Mouse (Mus musculus) heart, adult 2 months (tissue): ENCODE measurements around the gene Ldb3. TPM values are rescaled to one million over a fixed set of nuclear protein-coding genes. Genes with fewer than 3 reads are reported as not detected.

Experiments
- DNase-seq, 2 experiments: peaks; one replicate each; pipeline ENCODE4 v3.0.0; 2021
- H3K27ac ChIP-seq: fragments of 200-600 bp; 2 replicates; pipeline ENCODE4 v1.8.1; 2022
- H3K27me3 ChIP-seq: fragments of 200-500 bp; 2 replicates; pipeline ENCODE4 v1.6.1; 2012; ENCODE audit warnings: mild to moderate bottlenecking, low read length, inconsistent platforms, mixed read lengths; ENCODE audit not compliant: control insufficient read depth, insufficient read depth
- H3K36me3 ChIP-seq: fragments of 200-500 bp; 2 replicates; pipeline ENCODE4 v1.6.1; 2012; ENCODE audit warnings: low read length, inconsistent platforms; ENCODE audit not compliant: control insufficient read depth, insufficient read depth
- H3K4me1 ChIP-seq: fragments of 200-500 bp; 2 replicates; pipeline ENCODE4 v1.6.1; 2011; ENCODE audit warnings: low read length; ENCODE audit not compliant: control insufficient read depth, insufficient read depth
- H3K4me3 ChIP-seq: fragments of 200-600 bp; 2 replicates; pipeline ENCODE4 v1.8.1; 2022
- H3K79me2 ChIP-seq: fragments of 200-500 bp; replicated peaks from 2 replicates; pipeline ENCODE4 v1.6.1; 2012; ENCODE audit warnings: mild to moderate bottlenecking, inconsistent platforms, low read length, moderate library complexity, mixed read lengths; ENCODE audit not compliant: control insufficient read depth, insufficient read depth
- H3K9ac ChIP-seq: fragments of 200-500 bp; 2 replicates; pipeline ENCODE4 v1.6.1; 2012; ENCODE audit warnings: low read depth, mild to moderate bottlenecking, control low read depth, inconsistent platforms, low read length, mixed read lengths
- CTCF ChIP-seq: fragments of 200-600 bp; IDR thresholded peaks from 2 replicates; pipeline ENCODE4 v1.8.1; 2022; ENCODE audit warnings: antibody characterized with exemption, mild to moderate bottlenecking, moderate library complexity
- EP300 ChIP-seq: fragments of 200-500 bp; IDR thresholded peaks from 2 replicates; pipeline ENCODE4 v1.6.1; 2011; ENCODE audit warnings: low read depth, low read length, control low read depth; ENCODE audit not compliant: insufficient read depth
- POLR2A ChIP-seq: fragments of 200-500 bp; IDR thresholded peaks from 2 replicates; pipeline ENCODE4 v1.6.1; 2011; ENCODE audit warnings: mild to moderate bottlenecking, low read depth, low read length, control low read depth; ENCODE audit not compliant: insufficient read depth
- WGBS: fragments of 180-500 bp; shearing (Covaris S2); methylation state at CpG from one replicate; pipeline ENCODE4 v1.1.7; 2018; 5-methylcytosine and 5-hydroxymethylcytosine counted together
- intact Hi-C: fragments of 180-260 bp; cut with DNase I; formaldehyde crosslinking; loops from one replicate; pipeline ENCODE4 v1.15.1; 2025
- polyA plus RNA-seq: library from polyadenylated mRNA; depleted of rRNA; stranded (reverse); fragments of >200 nt; gene quantifications from 2 replicates; pipeline ENCODE4 v1.2.3, GENCODE M21; 2012
- total RNA-seq, 2 experiments: library from RNA; stranded (reverse); gene quantifications; 2 replicates each; pipeline ENCODE4 v1.2.3; 2021

The Ldb3 gene
- total and polyA plus RNA-seq, 3 experiments: 940 to 1,138 (median 1,084) TPM

GRCm38 (mm10) chr14:34499664-34500063 lies 88.8 kb downstream of the Ldb3 start:
- Histone ChIP-seq H3K4me1 (peaks cover 9% of the 10 kb centered on the region), H3K27ac (peak overlapping the region; percentile 7; the same call in 1 of the 2 replicates)

GRCm38 (mm10) chr14:34497346-34497745 lies 91.1 kb downstream of the Ldb3 start:
- Histone ChIP-seq H3K27ac (no peak overlapping the region; the same call in 1 of the 2 replicates), H3K4me1 (peaks cover 7% of the 10 kb centered on the region), H3K27me3 (peaks cover 4% of the 10 kb centered on the region; the same call in 1 of the 2 replicates), H3K9ac (no peak overlapping the region), H3K36me3 (peaks cover 18% of the 10 kb centered on the region), H3K79me2 (no peaks in the 10 kb centered on the region; the same call in 1 of the 2 replicates), H3K4me3 (no peak overlapping the region)
- no peak for DNase-seq
- 37% methylated on average over 3 of the region's 3 CpGs for WGBS
- intact Hi-C loops: no loop called here
- TF ChIP-seq EP300: no peak
- TF ChIP-seq CTCF: no peak
- TF ChIP-seq POLR2A: no peak

More at GRCm38 (mm10) chr14:34499664-34500063, 88.8 kb downstream of the Ldb3 start:
- H3K9ac ChIP-seq: peak overlapping the region; percentile 40
- DNase-seq: no peak
- H3K4me3 ChIP-seq: no peak overlapping the region
- TF ChIP-seq CTCF: no peak
- TF ChIP-seq EP300: no peak
- no peak for TF ChIP-seq POLR2A
- intact Hi-C loops: loop anchor here (5.0 kb wide), 1 partner anchor 37 kb away; no protein-coding TSS in a partner anchor
- no peaks in the 10 kb centered on the region for H3K79me2 ChIP-seq
- H3K27me3 ChIP-seq: peaks cover 2% of the 10 kb centered on the region; the same call in 1 of the 2 replicates
- 44% methylated on average over 4 of the region's 4 CpGs for WGBS
- H3K36me3 ChIP-seq: peaks cover 24% of the 10 kb centered on the region

- H3K27me3 ChIP-seq: 0 out of 2 replicates have a peak, but pooled peaks cover 2% of the 10 kb centered on the region
- no peaks in the 10 kb centered on the region; the same call in 1 of the 2 replicates for H3K79me2 ChIP-seq
- TF ChIP-seq EP300 (no peak), CTCF (no peak), POLR2A (no peak)
- H3K4me3 ChIP-seq: no peak overlapping the region
- intact Hi-C loops: no loop called here
- H3K36me3 ChIP-seq: peaks cover 26% of the 10 kb centered on the region
- H3K9ac ChIP-seq: no peak overlapping the region; the same call in 1 of the 2 replicates
- no peak overlapping the region for H3K27ac ChIP-seq
- peaks cover 8% of the 10 kb centered on the region for H3K4me1 ChIP-seq
- DNase-seq: no peak
- WGBS: 63% methylated on average over 3 of the region's 3 CpGs
Measured at GRCm38 (mm10) chr14:34493682-34494081, 94.8 kb downstream of the Ldb3 start.

GRCm38 (mm10) chr14:34492688-34493087 lies 95.8 kb downstream of the Ldb3 start:
- intact Hi-C loops: no loop called here
- H3K79me2 ChIP-seq: no peaks in the 10 kb centered on the region; the same call in 1 of the 2 replicates
- H3K4me1 ChIP-seq: peaks cover 10% of the 10 kb centered on the region
- 0 out of 2 replicates have a peak, but pooled peaks cover 2% of the 10 kb centered on the region for H3K27me3 ChIP-seq
- no peak overlapping the region for H3K9ac ChIP-seq
- no peak for DNase-seq
- 51% methylated on average over 2 of the region's 2 CpGs for WGBS
- no peak overlapping the region for H3K27ac ChIP-seq
- no peak overlapping the region for H3K4me3 ChIP-seq
- TF ChIP-seq CTCF (no peak), EP300 (no peak), POLR2A (no peak)
- peaks cover 30% of the 10 kb centered on the region for H3K36me3 ChIP-seq

- TF ChIP-seq CTCF (no peak), POLR2A (no peak), EP300 (no peak)
- intact Hi-C loops: no loop called here
- no peak overlapping the region for H3K9ac ChIP-seq
- WGBS: 35% methylated on average over 1 of the region's 1 CpGs
- H3K27ac ChIP-seq: peak overlapping the region; percentile 73; the same call in 1 of the 2 replicates
- H3K79me2 ChIP-seq: no peaks in the 10 kb centered on the region; the same call in 1 of the 2 replicates
- no peak overlapping the region for H3K4me3 ChIP-seq
- H3K4me1 ChIP-seq: peaks cover 5% of the 10 kb centered on the region
- 0 out of 2 replicates have a peak, but pooled peaks cover 2% of the 10 kb centered on the region for H3K27me3 ChIP-seq
- no peak for DNase-seq
- peaks cover 24% of the 10 kb centered on the region for H3K36me3 ChIP-seq
Measured at GRCm38 (mm10) chr14:34490965-34491364, 97.5 kb downstream of the Ldb3 start.

GRCm38 (mm10) chr14:34489928-34490327 lies 98.6 kb downstream of the Ldb3 start:
- WGBS: 12% methylated on average over 2 of the region's 2 CpGs
- H3K36me3 ChIP-seq: peaks cover 24% of the 10 kb centered on the region
- H3K4me3 ChIP-seq: no peak overlapping the region
- intact Hi-C loops: no loop called here
- peak overlapping the region; percentile 73 for H3K27ac ChIP-seq
- no peaks in the 10 kb centered on the region; the same call in 1 of the 2 replicates for H3K79me2 ChIP-seq
- TF ChIP-seq POLR2A (no peak), CTCF (no peak), EP300 (no peak)
- H3K4me1 ChIP-seq: peaks cover 8% of the 10 kb centered on the region
- no peak overlapping the region for H3K9ac ChIP-seq
- DNase-seq: peak in 1 of 2 experiments; percentile 40
- 0 out of 2 replicates have a peak, but pooled peaks cover 2% of the 10 kb centered on the region for H3K27me3 ChIP-seq
